Mouse (Mus musculus): ENCODE data around the gene Kdm4c.
"Not testable (repeated sequence)": the region's sequence is repeated elsewhere in the genome, so short reads cannot be mapped to it uniquely, and the experiment has no call there.

Gene Kdm4c

GRCm38 (mm10) chr4:74242176-74242575, at the start of gene Kdm4c:
Gene Kdm4c (plus strand): TSS chr4:74242497.
- in situ Hi-C loops (cut with MseI, MboI) = no loop called here

DNA sequence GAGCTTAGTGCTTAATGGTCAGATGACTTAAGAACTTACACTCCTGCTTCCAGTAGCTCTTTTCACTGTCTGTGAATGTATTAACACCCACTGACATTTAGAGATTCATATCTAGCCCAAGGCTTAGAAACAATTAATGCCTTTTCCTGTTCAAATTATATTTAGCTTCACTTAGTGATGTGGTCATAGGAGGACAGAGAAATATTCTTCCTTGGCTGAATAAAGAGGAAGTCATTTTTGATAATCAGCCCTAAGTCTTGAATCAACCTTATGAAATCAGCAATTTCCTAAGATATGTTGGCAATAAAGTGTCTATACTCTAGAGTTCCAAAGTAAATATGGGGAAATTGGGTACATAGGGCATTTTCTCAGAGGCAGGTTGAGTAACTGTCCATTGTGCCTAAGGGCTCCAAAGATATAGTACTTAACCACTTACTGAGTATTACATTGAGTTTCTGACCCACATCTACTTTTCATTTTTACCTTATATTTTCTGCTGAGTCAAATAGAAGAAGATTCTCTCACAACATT, 41.0 kb upstream of the Kdm4c start:
- in situ Hi-C loops (cut with MseI, MboI) = no loop called here

DNA sequence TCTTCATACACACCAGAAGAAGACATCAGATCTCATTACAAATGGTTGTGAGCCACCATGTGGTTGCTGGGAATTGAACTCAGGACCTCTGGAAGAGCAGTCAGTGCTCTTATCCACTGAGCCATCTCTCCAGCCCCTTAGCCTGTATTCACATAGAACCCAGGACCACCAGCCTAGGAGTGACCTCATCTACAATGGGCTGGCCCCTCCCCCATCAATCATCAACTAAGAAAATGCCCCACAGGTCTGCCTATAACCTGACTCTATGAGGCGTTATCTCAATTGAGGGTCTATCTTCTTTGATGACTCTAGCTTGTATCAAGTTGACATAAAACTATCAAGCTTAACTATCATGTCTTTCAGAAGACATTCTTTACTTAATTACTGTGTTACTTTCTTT, 20.5 kb upstream of the Kdm4c start:
- in situ Hi-C loops (cut with MseI, MboI) = not testable (repeated sequence)

- in situ Hi-C loops (cut with MseI, MboI) = no loop called here
Measured at GRCm38 (mm10) chr4:74222360-74222759, 19.9 kb upstream of the Kdm4c start.

- in situ Hi-C loops (cut with MseI, MboI) = no loop called here
Measured at GRCm38 (mm10) chr4:74224210-74224609, 18.1 kb upstream of the Kdm4c start.

- in situ Hi-C loops (cut with MseI, MboI) = no loop called here
Measured at GRCm38 (mm10) chr4:74230994-74231393, 11.3 kb upstream of the Kdm4c start.

GRCm38 (mm10) chr4:74231405-74231804, 10.9 kb upstream of the Kdm4c start:
- in situ Hi-C loops (cut with MseI, MboI) = no loop called here

DNA sequence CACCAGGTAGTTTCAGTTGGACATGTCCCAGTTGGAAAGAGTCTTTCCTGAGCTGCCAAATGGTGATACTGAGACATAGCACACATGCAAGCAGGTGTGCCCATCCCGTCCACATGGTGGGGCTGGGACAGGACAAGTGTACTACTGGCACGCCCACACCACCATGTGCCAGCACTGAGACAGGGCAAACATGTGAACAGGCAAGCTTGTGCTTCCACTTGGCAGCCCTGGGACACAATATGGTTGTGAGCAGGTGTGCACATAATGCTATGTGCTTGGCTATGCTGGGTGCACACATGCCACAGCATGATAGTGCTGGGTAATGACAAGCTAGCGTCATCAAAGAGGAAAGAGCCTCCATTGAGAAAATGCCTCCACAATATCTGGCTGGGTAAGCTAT, 8.8 kb upstream of the Kdm4c start:
- in situ Hi-C loops (cut with MseI, MboI) = no loop called here

DNA sequence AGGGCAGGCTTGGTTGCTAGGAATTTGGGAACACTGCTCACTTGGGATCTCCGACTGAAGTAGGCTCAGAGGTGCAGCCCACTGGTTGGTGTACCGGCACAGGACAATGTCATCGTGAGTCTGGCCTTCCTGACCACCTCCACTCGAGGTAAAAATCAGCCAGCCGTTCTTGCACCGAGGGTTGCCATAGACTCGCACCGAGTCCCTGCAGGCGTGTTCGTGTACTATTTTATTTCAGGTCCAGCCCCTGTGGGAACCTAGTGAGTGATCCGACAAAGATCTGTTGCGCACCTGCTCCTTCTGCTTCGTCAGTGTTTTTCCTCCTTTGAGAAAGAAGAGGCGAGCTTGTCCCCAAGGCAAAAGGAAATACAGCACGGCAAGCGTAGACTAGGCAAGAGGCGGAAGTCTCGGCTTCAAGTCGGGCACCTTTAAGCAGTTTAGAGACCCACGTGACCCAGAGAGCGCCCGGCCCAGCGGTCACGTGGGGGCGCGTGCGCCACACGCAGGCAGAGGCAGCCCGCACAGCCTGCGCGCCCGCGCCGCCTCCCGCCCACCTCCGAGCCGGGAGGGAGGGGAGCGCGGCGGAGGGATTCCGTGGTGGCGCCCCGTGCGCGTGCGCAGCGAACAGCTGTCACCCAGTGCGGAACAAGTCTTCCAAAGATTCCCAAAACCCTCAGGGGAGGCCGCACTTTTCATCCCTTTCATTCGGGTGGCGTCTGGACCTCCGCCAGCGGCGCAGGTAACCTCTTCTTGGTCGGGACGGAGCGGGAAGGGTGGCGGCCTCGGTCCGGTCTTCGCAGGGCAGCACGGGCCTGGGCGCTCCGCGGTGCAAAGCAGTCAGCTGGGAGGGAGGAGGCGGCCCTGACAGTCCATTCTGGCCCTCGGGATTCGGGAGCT, 9.3 kb downstream of the Kdm4c start:
- in situ Hi-C loops (cut with MseI, MboI) = no loop called here

DNA sequence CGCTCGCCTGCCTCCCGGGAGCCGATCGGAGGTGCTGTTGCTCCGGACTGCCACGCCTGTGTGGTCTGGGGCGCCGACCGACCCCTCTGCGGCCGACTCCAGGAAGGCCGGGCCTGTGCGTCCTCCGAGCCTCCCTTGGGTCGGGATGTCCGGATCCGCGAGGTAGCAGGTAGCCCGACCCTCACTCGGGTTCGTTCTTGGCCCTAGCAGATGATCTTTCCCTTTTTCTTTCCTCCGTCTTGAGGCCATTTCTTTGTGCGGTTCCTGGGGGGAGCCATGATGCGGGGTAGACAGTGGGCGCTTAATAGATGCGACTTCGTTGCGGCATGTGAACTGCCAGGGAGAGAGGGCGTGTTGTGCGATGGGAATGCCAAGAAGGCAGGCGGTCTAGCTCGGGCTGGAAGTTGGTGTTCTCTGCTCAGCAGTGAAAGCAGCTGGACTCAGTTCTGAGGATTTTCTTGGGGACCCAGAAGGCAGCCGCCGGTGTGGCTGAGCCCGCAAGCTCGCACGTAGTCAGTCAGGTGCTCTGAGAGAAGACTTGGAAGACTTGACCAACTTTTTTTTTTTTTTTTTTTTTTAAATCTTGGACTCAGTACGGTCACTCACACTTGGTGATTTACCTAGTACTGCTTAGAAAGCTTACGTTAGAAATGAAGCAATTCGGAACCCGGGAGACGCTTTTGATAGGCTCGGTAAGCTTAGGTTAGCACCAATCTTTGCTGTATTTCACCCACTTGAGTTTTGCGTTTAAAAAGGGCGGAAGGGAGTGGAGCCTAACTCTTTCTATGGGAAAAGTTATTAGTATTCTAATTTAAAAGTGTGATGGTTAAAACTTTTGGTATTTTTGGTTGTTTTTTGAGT, 10.2 kb downstream of the Kdm4c start:
- in situ Hi-C loops (cut with MseI, MboI) = no loop called here

DNA sequence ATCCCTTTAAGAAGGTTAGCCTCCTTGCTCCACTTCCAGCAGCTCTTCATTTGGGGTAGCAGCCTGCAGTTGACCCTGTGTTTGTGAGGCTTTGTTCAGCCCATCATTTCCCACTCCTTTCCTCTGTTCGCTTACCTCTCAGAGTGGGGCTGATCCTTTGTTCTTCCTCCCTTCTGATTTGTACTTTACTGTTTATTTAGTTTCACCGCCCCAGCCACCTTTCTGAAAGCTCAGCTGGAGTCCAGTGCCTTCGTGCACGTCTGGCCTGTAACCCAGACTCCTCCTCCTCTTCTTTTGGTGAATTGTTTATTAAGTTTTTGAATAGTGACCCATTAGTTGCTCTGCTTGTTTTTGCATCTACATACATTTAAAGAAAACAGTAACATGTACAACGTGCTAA, 15.6 kb downstream of the Kdm4c start:
- in situ Hi-C loops (cut with MseI, MboI) = no loop called here

DNA sequence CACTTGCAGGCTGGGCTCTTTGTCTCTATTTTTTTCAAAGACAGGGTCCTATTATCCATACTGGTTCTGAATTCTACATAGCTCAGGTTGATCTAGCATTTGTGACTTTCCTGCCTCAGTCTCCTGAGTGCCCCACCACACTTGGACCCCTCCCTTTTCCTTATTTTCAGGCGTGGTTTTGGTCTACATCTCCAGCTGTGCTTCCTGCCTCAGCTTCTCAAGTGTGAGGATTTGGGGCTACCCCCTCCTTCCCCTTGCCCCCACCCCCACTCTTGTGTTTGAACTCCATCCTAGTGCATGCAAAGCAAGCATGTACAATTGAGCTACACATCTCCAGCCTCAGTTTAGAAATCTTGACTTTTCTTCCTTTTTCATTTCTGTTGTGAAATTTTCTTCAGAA, 16.2 kb downstream of the Kdm4c start:
- in situ Hi-C loops (cut with MseI, MboI) = no loop called here

GRCm38 (mm10) chr4:74259331-74259730, 17.0 kb downstream of the Kdm4c start:
- in situ Hi-C loops (cut with MseI, MboI) = no loop called here

GRCm38 (mm10) chr4:74261879-74262278, 19.6 kb downstream of the Kdm4c start:
- in situ Hi-C loops (cut with MseI, MboI) = no loop called here

GRCm38 (mm10) chr4:74264428-74264955, 22.2 kb downstream of the Kdm4c start:
- in situ Hi-C loops (cut with MseI, MboI) = no loop called here

GRCm38 (mm10) chr4:74271180-74271579, 28.9 kb downstream of the Kdm4c start:
- in situ Hi-C loops (cut with MseI, MboI) = no loop called here

DNA sequence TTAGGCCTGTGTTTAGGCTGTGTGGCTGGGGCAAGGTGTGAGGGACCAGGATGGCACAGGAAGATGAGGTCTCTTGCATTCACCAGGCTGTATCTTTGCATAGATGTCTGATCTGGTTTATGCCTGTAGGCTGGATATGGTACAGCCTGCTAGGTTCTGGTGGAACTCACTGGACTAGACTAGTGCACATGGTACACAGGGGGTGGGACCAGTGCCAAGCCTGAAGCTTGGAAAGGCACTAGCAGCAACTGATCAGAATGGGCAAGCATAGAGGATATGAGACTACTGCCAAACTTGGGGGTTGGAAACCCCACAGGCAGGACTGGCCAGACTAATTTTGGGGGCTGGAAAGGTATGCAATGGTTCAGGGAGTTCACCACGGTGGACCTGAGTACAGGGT, 35.2 kb downstream of the Kdm4c start:
- in situ Hi-C loops (cut with MseI, MboI) = no loop called here

- in situ Hi-C loops (cut with MseI, MboI) = no loop called here
Measured at GRCm38 (mm10) chr4:74280170-74280569, 37.9 kb downstream of the Kdm4c start.

DNA sequence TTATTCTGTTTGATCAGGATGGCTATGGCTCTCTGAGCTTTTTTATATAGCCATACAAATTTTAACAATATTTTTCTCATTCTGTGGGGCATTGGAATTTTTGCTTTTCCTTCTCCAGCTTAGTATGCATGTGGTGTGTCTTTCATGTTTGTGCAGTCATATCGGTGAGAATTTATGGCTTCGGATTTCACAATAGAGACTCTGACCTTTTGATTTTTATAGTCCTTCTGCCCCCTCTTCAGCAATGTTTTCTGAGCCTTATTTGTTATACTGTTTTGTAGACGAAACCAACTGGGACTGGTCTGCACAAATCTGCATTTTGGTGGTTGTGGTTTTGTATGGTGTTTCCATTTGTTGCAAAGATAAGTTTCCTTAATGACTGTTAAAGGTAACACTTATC, 45.6 kb downstream of the Kdm4c start:
- in situ Hi-C loops (cut with MseI, MboI) = no loop called here

- in situ Hi-C loops (cut with MseI, MboI) = no loop called here
Measured at GRCm38 (mm10) chr4:74294726-74295125, 52.4 kb downstream of the Kdm4c start.

GRCm38 (mm10) chr4:74305315-74306105, 63.2 kb downstream of the Kdm4c start:
- in situ Hi-C loops (cut with MseI, MboI) = no loop called here
